Mouse (Mus musculus) testis, adult 2 months (tissue): Measurements from ENCODE around the gene Tbc1d17. TPM values are rescaled to one million over a fixed set of nuclear protein-coding genes. Genes with fewer than 3 reads are reported as not detected.

Source experiments
- H3K27ac ChIP-seq: fragments of 200-500 bp; 2 replicates; pipeline ENCODE4 v1.5.1; 2012; ENCODE audit warnings: low read depth, low read length; ENCODE audit not compliant: control insufficient read depth, insufficient read depth
- H3K27me3 ChIP-seq: fragments of 200-500 bp; 2 replicates; pipeline ENCODE4 v1.6.1; 2012; ENCODE audit warnings: mild to moderate bottlenecking, low read length, moderate library complexity; ENCODE audit not compliant: control insufficient read depth, insufficient read depth
- H3K36me3 ChIP-seq: fragments of 200-500 bp; 2 replicates; pipeline ENCODE4 v1.6.1; 2012; ENCODE audit warnings: mild to moderate bottlenecking, low read length; ENCODE audit not compliant: control insufficient read depth, insufficient read depth
- H3K4me1 ChIP-seq: fragments of 200-500 bp; 2 replicates; pipeline ENCODE4 v1.6.1; 2012; ENCODE audit warnings: low read length; ENCODE audit not compliant: control insufficient read depth, insufficient read depth
- H3K4me3 ChIP-seq: fragments of 200-500 bp; 2 replicates; pipeline ENCODE4 v1.5.1; 2012; ENCODE audit warnings: low read depth, mild to moderate bottlenecking, low read length, moderate library complexity, mixed read lengths; ENCODE audit not compliant: control insufficient read depth
- CTCF ChIP-seq: fragments of 200-500 bp; IDR thresholded peaks from 2 replicates; pipeline ENCODE4 v1.5.1; 2012; ENCODE audit warnings: low read depth, mild to moderate bottlenecking, inconsistent platforms, low read length, moderate library complexity; ENCODE audit not compliant: control insufficient read depth, insufficient read depth, insufficient replicate concordance
- POLR2A ChIP-seq: fragments of 200-500 bp; IDR thresholded peaks from 2 replicates; pipeline ENCODE4 v1.6.1; 2012; ENCODE audit warnings: low read depth, mild to moderate bottlenecking, inconsistent platforms, low read length, moderate library complexity; ENCODE audit not compliant: control insufficient read depth
- polyA plus RNA-seq: library from polyadenylated mRNA; depleted of rRNA; stranded (reverse); fragments of >200 nt; gene quantifications from 2 replicates; pipeline ENCODE4 v1.2.3, GENCODE M21; 2012

Tbc1d17 gene
- polyA plus RNA-seq, 1 experiment = 28.5 TPM

- no peaks in the 10 kb centered on the region for H3K27me3 ChIP-seq
- TF ChIP-seq POLR2A (no peak), CTCF (no peak)
- no peak overlapping the region for H3K4me3 ChIP-seq
- no peak overlapping the region for H3K27ac ChIP-seq
- H3K4me1 ChIP-seq = peaks cover 25% of the 10 kb centered on the region
- no peaks in the 10 kb centered on the region for H3K36me3 ChIP-seq
Measured at GRCm38 (mm10) chr7:44862434-44862833, 13.6 kb upstream of the Tbc1d17 start.

DNA sequence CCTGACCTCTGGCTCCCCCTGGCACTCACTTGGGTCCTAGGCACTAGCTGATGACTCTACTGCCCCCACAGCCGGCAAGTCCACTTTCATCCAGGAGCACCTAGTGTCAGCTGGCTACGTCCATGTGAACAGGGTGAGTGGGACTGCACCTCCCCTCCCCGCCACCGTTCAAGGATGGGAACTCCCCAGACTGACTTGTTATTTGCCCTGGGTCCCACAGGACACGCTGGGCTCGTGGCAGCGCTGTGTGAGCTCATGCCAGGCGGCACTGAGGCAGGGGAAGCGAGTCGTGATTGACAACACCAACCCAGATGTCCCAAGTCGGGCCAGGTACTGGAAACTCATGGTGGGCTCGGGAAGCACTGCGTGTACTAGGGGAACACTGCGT, 12.5 kb upstream of the Tbc1d17 start:
- H3K4me1 ChIP-seq = peaks cover 26% of the 10 kb centered on the region
- no peak overlapping the region for H3K4me3 ChIP-seq
- no peaks in the 10 kb centered on the region for H3K36me3 ChIP-seq

DNA sequence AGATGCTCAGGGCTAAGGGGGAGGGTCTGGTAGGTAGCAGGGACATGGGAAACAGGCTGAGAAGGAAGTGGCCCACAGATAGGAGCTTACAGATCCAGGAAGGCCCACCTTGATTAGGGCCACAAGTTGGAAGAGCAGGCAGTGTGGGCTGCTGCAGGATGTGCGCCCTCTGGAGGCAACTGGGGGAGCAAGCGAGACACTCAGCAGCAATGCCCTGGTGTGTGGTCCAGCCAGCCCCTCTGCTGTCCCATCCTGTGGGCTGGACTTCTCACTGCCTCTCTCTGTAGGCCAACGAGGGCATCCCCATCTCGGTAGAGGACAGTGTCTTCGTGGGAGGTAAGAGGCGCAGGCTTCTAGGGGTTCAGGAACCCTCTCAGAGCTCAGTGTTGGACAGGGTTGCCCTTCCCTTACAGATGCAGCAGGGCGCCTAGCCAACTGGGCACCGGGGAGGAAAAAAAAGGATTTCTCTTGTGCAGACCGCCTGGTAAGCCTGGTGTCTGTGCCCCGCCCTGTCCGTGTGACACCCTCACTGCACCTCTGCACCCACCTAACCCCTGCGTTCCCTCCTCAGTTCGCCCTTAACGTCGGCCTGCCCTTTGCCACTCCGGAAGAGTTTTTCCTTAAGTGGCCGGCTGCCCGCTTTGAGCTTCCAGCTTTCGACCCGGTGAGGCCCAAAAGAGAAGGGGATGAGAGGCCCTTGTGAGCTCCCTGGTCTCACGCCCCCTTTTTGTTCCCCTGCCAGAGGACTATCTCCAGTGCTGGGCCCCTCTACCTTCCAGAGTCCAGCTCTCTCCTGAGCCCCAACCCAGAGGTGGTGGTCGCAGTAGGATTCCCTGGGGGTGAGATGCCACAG, 11.9 kb upstream of the Tbc1d17 start:
- TF ChIP-seq CTCF = peak; percentile 82
- no peak for TF ChIP-seq POLR2A
- Histone ChIP-seq H3K4me3 (no peak overlapping the region), H3K36me3 (no peaks in the 10 kb centered on the region), H3K27me3 (no peaks in the 10 kb centered on the region), H3K27ac (peak overlapping the region; percentile 27; the same call in 1 of the 2 replicates), H3K4me1 (peaks cover 29% of the 10 kb centered on the region)

More for the DNA sequence above, 12.5 kb upstream of the Tbc1d17 start:
- Histone ChIP-seq H3K27ac (peak overlapping the region; percentile 16; the same call in 1 of the 2 replicates), H3K27me3 (no peaks in the 10 kb centered on the region)
- TF ChIP-seq POLR2A = no peak
- no peak for TF ChIP-seq CTCF

- Histone ChIP-seq H3K36me3 (no peaks in the 10 kb centered on the region), H3K4me3 (no peak overlapping the region), H3K27me3 (no peaks in the 10 kb centered on the region), H3K27ac (no peak overlapping the region), H3K4me1 (peaks cover 31% of the 10 kb centered on the region)
- TF ChIP-seq POLR2A (no peak), CTCF (no peak)
Measured at GRCm38 (mm10) chr7:44859896-44860295, 11.0 kb upstream of the Tbc1d17 start.

DNA sequence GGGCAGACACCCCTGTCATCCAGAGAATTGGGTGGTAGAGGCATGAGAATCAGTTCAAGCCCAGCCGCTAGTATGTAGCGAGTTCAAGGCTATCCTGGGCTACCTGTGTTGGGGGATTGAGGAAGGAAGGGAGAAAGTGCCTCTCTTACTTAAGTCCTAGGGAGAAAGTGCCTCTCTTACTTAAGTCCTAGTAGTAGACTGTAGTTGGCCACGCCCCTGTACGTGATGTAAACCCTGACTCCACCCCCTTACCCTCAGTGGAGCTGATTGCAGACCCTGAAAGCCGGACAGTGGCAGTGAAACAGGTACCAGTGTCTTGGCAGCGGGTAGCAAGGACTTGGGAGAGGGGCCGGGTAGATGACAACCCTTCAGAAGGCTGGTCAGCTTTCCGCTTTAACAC, 9.0 kb upstream of the Tbc1d17 start:
- no peaks in the 10 kb centered on the region for H3K36me3 ChIP-seq

GRCm38 (mm10) chr7:44857042-44857552, 8.2 kb upstream of the Tbc1d17 start, which contains the start of gene Pnkp:
Pnkp (plus strand) TSS chr7:44857139.
- Histone ChIP-seq H3K4me1 (peaks cover 45% of the 10 kb centered on the region), H3K27ac (peak within 1 kb of the TSS; percentile 89), H3K27me3 (no peaks in the 10 kb centered on the region), H3K36me3 (no peaks in the 10 kb centered on the region), H3K4me3 (peak within 1 kb of the TSS; percentile 95)
- TF ChIP-seq CTCF (no peak), POLR2A (peak; percentile 57)

More for the DNA sequence above, 9.0 kb upstream of the Tbc1d17 start:
- H3K4me3 ChIP-seq = peak overlapping the region; percentile 31
- no peaks in the 10 kb centered on the region for H3K27me3 ChIP-seq
- TF ChIP-seq CTCF = no peak
- no peak for TF ChIP-seq POLR2A
- H3K4me1 ChIP-seq = peaks cover 40% of the 10 kb centered on the region
- H3K27ac ChIP-seq = no peak overlapping the region

DNA sequence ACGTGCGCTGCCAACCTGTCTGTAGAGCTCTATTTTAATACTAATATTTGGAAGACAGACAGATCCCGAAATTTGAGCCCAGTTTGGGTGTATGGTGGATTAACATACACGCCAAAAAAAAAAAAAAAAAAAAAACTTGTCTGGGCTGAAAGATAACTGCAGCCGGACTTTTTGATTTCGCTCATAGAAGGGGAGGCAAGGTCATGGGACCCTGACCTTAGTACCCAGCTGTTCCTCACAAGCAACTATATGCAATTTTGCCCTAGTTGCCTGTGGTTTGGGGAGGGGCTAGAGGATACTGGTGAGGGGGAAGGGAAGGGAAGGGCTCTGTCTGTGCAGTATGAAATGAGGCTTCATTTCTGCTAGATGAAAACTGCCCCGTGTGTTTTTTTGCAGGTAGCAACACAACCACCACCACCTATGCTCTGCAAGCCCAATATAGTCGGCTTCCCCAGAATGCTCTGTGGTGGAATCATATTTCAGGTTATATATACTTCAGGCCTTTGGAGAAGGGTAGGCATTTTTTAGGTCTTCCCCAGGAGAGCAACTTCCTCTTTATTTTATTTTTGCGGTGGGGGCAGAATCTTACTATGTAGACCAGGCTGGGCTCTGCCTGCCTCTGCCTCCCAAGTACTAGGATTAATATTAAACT, 7.5 kb upstream of the Tbc1d17 start:
- H3K4me3 ChIP-seq = peak overlapping the region; percentile 95; the same call in 1 of the 2 replicates
- no peak for TF ChIP-seq POLR2A
- TF ChIP-seq CTCF = no peak
- no peaks in the 10 kb centered on the region for H3K36me3 ChIP-seq
- no peaks in the 10 kb centered on the region for H3K27me3 ChIP-seq
- no peak overlapping the region for H3K27ac ChIP-seq
- peaks cover 45% of the 10 kb centered on the region for H3K4me1 ChIP-seq

DNA sequence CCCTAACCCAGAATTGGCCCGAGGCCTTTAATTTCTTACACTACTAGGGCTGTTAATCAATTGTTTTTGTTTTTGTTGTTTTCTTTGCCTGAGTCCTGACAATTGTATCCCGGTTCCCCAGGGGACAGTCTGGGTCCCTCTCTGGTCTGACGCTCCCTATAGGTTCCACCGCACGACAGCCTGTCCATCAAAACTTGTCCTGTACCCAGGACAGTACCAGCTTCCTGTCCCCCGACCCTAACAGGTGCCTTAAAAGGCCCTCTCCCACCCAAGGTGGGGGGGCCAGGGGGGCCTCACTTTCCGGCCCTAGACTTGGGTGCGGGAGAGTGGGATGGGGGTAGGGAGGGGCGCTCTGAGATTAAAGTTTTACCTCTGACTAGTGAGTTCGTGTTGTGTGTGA, 6.2 kb upstream of the Tbc1d17 start:
- Histone ChIP-seq H3K4me1 (peaks cover 54% of the 10 kb centered on the region), H3K36me3 (no peaks in the 10 kb centered on the region), H3K27ac (peak overlapping the region; percentile 89), H3K4me3 (peak overlapping the region; percentile 92), H3K27me3 (no peaks in the 10 kb centered on the region)
- no peak for TF ChIP-seq CTCF
- no peak for TF ChIP-seq POLR2A
